Mouse (Mus musculus) stomach, postnatal 0 days (tissue): ENCODE measurements around the gene Cdk12. TPM values are rescaled to one million over a fixed set of nuclear protein-coding genes. Genes with fewer than 3 reads are reported as not detected.

Source experiments
- ATAC-seq: fragments of 200-750 bp; cut with Nextera tagmentation; 2 replicates; pipeline ENCODE4 v1.8.0; 2017; ENCODE audit not compliant: low FRiP score, low TSS enrichment
- DNase-seq: peaks from one replicate; pipeline ENCODE4 v3.0.0-alpha.2; 2016; ENCODE audit warnings: low spot score
- H3K27ac ChIP-seq: fragments of 300-500 bp; sonication (generic); replicated peaks from 2 replicates; pipeline ENCODE4 v1.5.1; 2014; ENCODE audit warnings: mild to moderate bottlenecking, control low read depth
- H3K27me3 ChIP-seq: fragments of 300-500 bp; sonication (generic); 2 replicates; pipeline ENCODE4 v1.6.1; 2014; ENCODE audit warnings: low read length; ENCODE audit not compliant: control insufficient read depth, insufficient read depth
- H3K36me3 ChIP-seq: fragments of 300-500 bp; sonication (generic); 2 replicates; pipeline ENCODE4 v1.6.1; 2014; ENCODE audit warnings: low read length, mixed read lengths; ENCODE audit not compliant: control insufficient read depth, insufficient read depth
- H3K4me1 ChIP-seq: fragments of 300-500 bp; sonication (generic); replicated peaks from 2 replicates; pipeline ENCODE4 v1.6.1; 2014; ENCODE audit warnings: antibody characterized with exemption; ENCODE audit not compliant: control insufficient read depth, insufficient read depth
- H3K4me2 ChIP-seq: fragments of 300-500 bp; sonication (generic); replicated peaks from 2 replicates; pipeline ENCODE4 v1.6.1; 2014; ENCODE audit warnings: low read depth, mild to moderate bottlenecking, control low read depth, moderate library complexity
- H3K4me3 ChIP-seq: fragments of 300-500 bp; sonication (generic); 2 replicates; pipeline ENCODE4 v1.5.1; 2014; ENCODE audit warnings: low read depth, low read length, control low read depth
- H3K9ac ChIP-seq: fragments of 300-500 bp; sonication (generic); 2 replicates; pipeline ENCODE4 v1.6.1; 2014; ENCODE audit warnings: mild to moderate bottlenecking, low read length, control low read depth, mixed read lengths
- H3K9me3 ChIP-seq: fragments of 300-500 bp; sonication (generic); 2 replicates; pipeline ENCODE4 v1.6.1; 2016; ENCODE audit warnings: low read length; ENCODE audit not compliant: control insufficient read depth
- CTCF ChIP-seq: IDR thresholded peaks from 2 replicates; pipeline ENCODE4 v1.5.1; 2016; ENCODE audit warnings: antibody characterized with exemption, low read depth, mild to moderate bottlenecking, moderate library complexity
- EP300 ChIP-seq: optimal IDR thresholded peaks from 2 replicates; pipeline ENCODE3; 2016; ENCODE audit warnings: antibody characterized with exemption
- WGBS: fragments of 180-500 bp; shearing (Covaris S2); extraction: QIAGEN DNeasy Blood & Tissue Kit; methylation state at CpG from one replicate; pipeline ENCODE4 v1.1.7; 2014; 5-methylcytosine and 5-hydroxymethylcytosine counted together
- polyA plus RNA-seq: library from polyadenylated mRNA; unstranded; fragments of >200 nt; fragmentation: Nextera tagmentation; extraction: Ambion mirVana; gene quantifications from 2 replicates; pipeline ENCODE4 v1.2.1, GENCODE M21; 2015

The Cdk12 gene
- polyA plus RNA-seq, 1 experiment from 2014 or later: 3.8 TPM

DNA sequence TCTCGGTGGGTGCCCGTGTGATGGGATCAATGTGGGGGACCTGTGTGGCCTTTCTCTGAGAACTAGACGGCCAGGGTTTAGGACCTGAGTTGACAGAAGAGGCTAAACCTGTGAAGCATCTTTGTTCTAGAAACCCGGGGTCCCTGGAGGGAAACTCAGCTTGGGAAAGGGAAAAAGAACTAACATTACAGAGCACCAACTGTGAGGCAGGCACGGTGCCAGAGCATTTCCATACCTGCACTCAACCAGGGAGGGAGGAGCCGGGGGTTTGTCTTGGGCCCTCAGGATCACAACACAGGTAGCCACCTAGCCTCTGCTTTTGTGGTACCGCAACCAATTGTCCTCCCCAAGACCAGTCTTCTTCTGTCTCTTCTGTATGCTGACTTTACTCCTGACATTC lies 85.1 kb downstream of the Cdk12 start:
- Histone ChIP-seq H3K4me2 (no peak overlapping the region), H3K9ac (no peak overlapping the region), H3K4me3 (no peak overlapping the region), H3K27ac (no peak overlapping the region), H3K36me3 (no peaks in the 10 kb centered on the region), H3K9me3 (no peaks in the 10 kb centered on the region), H3K27me3 (no peaks in the 10 kb centered on the region), H3K4me1 (no peaks in the 10 kb centered on the region)
- ATAC-seq: no peak
- TF ChIP-seq EP300: no peak
- no peak for TF ChIP-seq CTCF
- DNase-seq: no peak
- 48% methylated on average over 7 of the region's 7 CpGs for WGBS

DNA sequence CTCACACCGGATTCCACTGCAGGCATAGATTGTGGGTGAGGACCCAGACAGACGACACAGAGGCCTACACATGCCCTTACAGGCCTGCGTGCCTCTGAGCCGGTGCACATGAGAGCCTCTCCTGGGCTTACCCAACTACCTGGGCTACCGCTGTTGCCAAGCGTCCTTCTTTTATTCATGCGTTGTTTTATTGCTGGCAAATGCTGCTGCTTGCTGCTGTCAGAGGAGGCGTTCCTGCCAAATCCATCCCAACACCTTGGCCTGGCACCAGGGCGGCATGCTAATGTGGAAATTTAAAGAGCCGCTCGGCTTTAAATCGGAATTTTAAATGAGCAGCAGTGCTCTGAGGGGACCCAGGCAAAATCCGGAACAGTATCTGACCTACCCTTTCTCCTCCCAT lies 87.0 kb downstream of the Cdk12 start:
- Histone ChIP-seq H3K4me2 (no peak overlapping the region), H3K36me3 (no peaks in the 10 kb centered on the region), H3K27me3 (no peaks in the 10 kb centered on the region), H3K4me1 (no peaks in the 10 kb centered on the region), H3K4me3 (no peak overlapping the region), H3K9me3 (no peaks in the 10 kb centered on the region), H3K9ac (no peak overlapping the region), H3K27ac (no peak overlapping the region)
- TF ChIP-seq EP300: no peak
- TF ChIP-seq CTCF: no peak
- 37% methylated on average over 13 of the region's 13 CpGs for WGBS
- ATAC-seq (no peak), DNase-seq (no peak)

DNA sequence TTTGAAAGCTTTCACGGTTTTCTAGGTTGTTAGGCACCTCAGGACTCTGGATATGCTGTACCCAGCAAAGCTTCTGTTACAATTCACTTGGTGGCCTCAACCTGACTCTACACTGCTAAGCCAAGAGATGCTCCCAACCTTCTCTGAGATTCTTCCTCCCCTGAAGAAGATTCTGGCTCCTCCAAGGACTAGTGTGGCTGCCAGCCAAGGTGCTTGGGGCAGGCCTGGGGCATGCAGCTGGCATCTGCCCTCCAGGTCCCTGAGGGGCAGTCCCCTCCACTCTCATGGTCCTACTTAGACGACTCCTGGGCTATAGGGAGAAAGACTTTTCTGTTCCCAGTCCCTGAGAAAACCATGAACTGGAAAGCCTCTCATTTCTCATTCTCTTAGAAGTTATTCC lies 88.0 kb downstream of the Cdk12 start:
- 56% methylated on average over 2 of the region's 2 CpGs for WGBS
- Histone ChIP-seq H3K4me2 (no peak overlapping the region), H3K27me3 (no peaks in the 10 kb centered on the region), H3K4me1 (no peaks in the 10 kb centered on the region), H3K4me3 (no peak overlapping the region), H3K27ac (no peak overlapping the region), H3K9me3 (no peaks in the 10 kb centered on the region), H3K9ac (no peak overlapping the region), H3K36me3 (no peaks in the 10 kb centered on the region)
- no peak for TF ChIP-seq CTCF
- no peak for TF ChIP-seq EP300
- ATAC-seq: no peak
- no peak for DNase-seq

DNA sequence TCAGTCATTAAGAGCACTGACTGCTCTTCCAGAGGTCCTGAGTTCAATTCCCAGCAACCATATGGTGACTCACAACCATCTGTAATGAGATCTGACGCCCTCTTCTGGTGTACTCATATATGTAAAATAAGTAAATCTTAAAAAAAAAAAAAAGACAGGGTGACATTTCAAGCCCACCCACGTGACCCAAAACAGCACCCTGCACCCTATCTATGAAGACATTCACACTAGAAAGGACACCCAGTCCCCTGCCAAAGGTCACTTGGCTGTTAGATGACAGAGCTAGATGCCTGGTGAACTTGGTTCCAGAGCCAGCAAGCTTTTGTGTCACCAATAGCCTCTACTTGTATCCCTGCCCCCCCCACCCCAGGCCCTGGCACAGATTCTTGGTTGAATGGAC lies 90.2 kb downstream of the Cdk12 start:
- Histone ChIP-seq H3K9me3 (no peaks in the 10 kb centered on the region), H3K27me3 (no peaks in the 10 kb centered on the region), H3K4me2 (no peak overlapping the region), H3K27ac (no peak overlapping the region), H3K4me1 (no peaks in the 10 kb centered on the region), H3K36me3 (no peaks in the 10 kb centered on the region), H3K4me3 (no peak overlapping the region), H3K9ac (no peak overlapping the region)
- WGBS: 34% methylated on average over 2 of the region's 2 CpGs
- DNase-seq: no peak
- TF ChIP-seq EP300: no peak
- ATAC-seq: no peak

DNA sequence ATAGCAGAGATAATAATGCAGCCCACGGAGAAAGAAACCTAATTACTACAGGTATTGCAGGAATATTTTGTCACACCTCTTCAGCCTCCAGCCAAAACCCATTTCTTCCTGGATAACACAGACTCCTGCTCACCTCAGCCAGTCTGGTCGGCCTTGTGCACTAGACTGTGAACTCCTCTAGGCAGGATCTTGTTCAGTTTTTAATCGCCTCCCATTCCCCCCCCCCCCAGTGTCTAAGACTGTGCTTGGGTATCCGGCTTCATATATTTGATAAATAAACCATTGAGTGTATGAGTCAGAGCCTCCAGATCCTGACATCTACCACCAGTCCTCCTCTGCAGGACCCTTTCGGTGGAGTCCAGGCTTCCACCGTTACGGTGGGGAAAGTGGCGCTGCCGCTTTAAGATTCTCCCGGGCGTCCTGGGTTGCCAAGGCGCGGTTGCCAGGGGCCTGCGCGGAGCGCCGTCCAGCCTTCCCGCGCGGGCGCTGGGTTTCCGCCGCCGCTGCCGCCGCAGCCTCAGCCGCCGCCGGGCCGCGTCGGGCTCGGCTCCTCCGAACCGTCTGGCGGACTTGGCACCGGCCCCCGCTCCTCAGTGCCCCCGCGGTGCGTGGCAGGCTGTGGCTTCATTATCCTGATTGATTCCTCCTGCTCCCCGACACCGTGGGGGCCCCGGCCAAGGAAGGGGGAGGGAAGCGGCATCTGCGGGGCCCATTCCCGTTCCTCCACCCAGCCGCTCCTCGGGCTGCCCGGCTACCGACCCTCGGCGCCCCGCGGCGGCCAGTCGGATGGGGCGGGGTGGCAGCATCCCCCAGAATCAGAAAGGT lies 91.5 kb downstream of the Cdk12 start:
- peak overlapping the region; percentile 63 for H3K4me3 ChIP-seq
- H3K4me2 ChIP-seq: peak overlapping the region; percentile 92
- H3K9ac ChIP-seq: peak overlapping the region; percentile 50
- DNase-seq: peak; percentile 70
- no peaks in the 10 kb centered on the region for H3K27me3 ChIP-seq
- no peaks in the 10 kb centered on the region for H3K36me3 ChIP-seq
- H3K27ac ChIP-seq: no peak overlapping the region
- WGBS: 2% methylated on average over 55 of the region's 58 CpGs
- H3K4me1 ChIP-seq: no peaks in the 10 kb centered on the region
- peak; percentile 37 for ATAC-seq
- no peaks in the 10 kb centered on the region for H3K9me3 ChIP-seq
- no peak for TF ChIP-seq CTCF
- no peak for TF ChIP-seq EP300

DNA sequence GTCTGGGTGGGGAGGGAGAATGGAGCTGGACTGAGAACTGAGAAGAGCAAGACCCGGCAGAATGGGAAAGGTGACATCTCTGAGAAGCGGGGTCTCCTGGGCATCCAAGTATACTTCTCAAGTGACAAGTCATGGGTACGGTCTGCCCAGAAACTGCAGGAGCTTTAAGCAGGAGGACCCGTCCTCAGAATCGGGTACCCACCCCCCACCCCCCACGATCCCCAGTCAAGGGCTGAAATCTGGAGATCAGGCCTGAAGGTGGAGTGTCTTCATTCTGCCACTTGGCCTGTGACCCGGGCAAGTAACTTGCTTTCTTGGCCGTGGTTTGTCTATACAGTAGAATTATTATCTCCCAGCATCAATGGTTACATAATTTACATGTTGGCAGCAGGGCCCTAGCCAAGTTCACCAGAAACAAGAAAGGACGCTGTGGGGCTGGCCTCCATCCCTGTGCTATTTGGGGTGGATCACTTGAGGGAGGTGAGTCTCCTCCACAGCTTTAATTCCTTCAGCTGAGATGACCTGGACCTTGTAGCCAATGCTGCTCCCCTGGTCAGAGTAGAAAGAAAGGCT lies 92.2 kb downstream of the Cdk12 start:
- Histone ChIP-seq H3K27ac (no peak overlapping the region), H3K4me2 (peak overlapping the region; percentile 92), H3K27me3 (no peaks in the 10 kb centered on the region), H3K36me3 (no peaks in the 10 kb centered on the region), H3K9ac (peak overlapping the region; percentile 50), H3K4me1 (no peaks in the 10 kb centered on the region), H3K4me3 (peak overlapping the region; percentile 63), H3K9me3 (no peaks in the 10 kb centered on the region)
- no peak for ATAC-seq
- WGBS: 8% methylated on average over 9 of the region's 9 CpGs
- TF ChIP-seq EP300 (no peak), CTCF (no peak)
- DNase-seq: no peak
